Mouse (Mus musculus): ENCODE data around the gene Grk2.

- TF ChIP-seq CTCF (IDR thresholded peaks at IDR 0.05; ENCODE audit: low read depth, low read length) (no peak), POLR2A (IDR thresholded peaks at IDR 0.05; ENCODE audit: insufficient read depth, low read length) (no peak), EP300 (IDR thresholded peaks at IDR 0.05; ENCODE audit: insufficient read depth, low read depth, low read length) (no peak)
Measured at GRCm38 (mm10) chr19:4257897-4258252, 48.1 kb downstream of the Grk2 start.

Measured in ES-Bruce4 (cell line).